Mouse (Mus musculus) granulocyte monocyte progenitor cell, adult 5-6 weeks (primary cell): ENCODE measurements around the gene Gstm3. TPM values are rescaled to one million over a fixed set of nuclear protein-coding genes. Genes with fewer than 3 reads are reported as not detected.
A peak's percentile ranks its signal among the peaks of the same experiment; 100 is the strongest.

Source experiments
- ATAC-seq: replicated peaks from 2 replicates; pipeline ENCODE4 v1.8.0; 2016; ENCODE audit warnings: mild to moderate bottlenecking, moderate TSS enrichment, inconsistent platforms; ENCODE audit not compliant: poor library complexity, severe bottlenecking
- total RNA-seq, 2 experiments: library from RNA; stranded (forward) in 1 of 2; stranded (reverse) in 1 of 2; fragments of 200-712, 200-1000 nt in 1 of 2; fragments of >200 nt in 1 of 2; fragmentation: Nextera tagmentation in 1 of 2; gene quantifications; 2 replicates each; pipeline ENCODE4 v1.2.3; 2014 to 2017

Gstm3 gene
- total RNA-seq, 2 experiments from 2014 or later, result not detected

GRCm38 (mm10) chr3:107931670-107932069 is 37.4 kb downstream of the Gstm3 start, which contains the start of gene Gstm7:
Gene Gstm7, minus strand, starts transcription at chr3:107931817.
- peak; percentile 93 for ATAC-seq

DNA sequence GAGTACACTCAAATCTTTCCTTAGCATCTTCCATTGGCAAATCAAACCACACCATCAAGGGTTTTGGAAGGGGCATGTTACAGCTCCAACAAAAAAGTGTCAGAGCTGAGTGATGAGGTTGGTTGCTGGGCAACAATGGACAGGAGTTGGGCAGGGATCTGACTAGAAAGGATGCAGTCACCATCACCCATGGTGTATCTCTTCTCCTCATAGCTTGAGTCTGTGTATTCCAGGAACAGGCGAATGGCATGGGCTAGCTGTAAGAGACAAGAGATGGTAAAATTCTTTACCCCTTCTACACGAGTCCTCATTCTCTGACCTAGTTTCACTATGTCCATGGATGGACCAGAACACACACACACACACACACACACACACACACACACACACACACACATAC is 37.9 kb downstream of the Gstm3 start:
- ATAC-seq, result no peak

- ATAC-seq, result no peak
Measured at GRCm38 (mm10) chr3:107929731-107930130, 39.4 kb downstream of the Gstm3 start.

DNA sequence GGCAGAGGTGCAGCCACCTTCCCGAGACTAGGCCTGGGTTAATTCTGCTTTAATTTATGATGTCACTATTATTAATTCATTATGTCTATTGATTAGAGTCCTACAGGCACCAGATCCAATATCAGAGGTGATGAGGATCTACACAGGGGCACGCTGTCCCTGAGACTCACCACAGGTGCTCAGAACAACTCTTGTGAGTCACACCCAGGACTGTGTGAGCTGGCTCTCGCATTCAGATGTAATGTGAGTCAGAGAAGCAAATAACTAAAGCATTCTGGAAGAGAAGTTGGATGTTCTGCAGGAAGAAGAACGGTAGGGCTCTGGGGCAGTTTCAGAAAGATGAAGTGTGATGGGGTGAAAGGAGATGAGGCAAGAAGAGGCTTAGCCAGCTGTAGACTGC is 39.8 kb downstream of the Gstm3 start:
- ATAC-seq, result no peak

GRCm38 (mm10) chr3:107928691-107929090 is 40.4 kb downstream of the Gstm3 start:
- no peak for ATAC-seq

DNA sequence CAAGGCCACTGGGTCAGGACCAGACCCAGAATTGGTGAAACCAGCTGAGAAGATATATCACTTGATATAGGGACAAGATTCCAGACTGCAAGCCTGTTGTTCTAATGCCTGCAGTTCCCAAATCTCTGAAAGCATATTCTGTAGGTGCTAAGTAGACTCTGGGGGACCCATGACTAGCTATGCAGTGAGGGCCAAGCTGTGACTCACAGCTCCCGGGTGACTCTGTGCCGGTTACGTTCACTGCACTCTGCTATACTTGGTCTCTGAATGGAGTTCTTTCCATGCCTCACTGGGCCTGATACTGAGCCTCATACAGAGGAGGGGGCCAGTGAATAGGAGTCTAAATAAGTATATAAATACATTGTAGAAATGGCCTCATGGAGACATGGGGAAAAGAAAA is 41.2 kb downstream of the Gstm3 start:
- no peak for ATAC-seq

DNA sequence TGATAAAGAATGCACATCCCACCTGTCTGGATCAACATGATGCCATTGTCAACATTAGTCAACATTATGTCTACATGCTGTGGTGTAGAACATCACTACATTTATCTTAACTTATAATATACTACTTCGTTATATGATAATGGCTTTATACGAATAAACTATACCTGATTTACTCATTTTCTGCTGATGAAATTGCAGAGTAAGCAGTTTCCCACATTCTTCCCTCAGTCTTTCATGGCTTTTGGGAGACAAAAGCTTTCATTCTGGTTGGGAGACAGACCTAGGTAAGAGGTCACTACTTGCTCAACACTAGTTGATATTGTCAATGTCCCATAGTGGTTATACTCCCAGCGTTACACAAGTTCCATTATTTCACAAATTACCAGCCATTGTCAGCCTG is 43.7 kb downstream of the Gstm3 start:
- ATAC-seq, result no peak

DNA sequence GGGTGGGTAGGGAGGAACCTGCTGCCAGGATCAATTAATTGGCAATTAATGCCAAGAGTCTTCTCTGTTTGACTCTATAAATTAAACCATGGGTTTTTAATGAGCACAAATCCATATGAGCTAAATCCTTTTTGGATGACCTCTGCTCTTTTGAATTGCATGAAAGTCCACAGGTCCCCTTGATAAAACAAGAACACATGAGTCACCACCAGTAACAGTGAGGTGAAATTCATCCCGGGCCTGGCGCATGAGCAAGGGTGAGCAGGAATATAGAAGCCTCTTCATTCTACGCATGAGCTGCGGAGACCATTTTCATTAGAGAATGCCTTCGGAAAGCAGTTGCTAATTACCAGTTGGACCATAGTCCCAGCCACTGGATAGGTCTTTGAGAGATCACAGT is 48.7 kb downstream of the Gstm3 start:
- ATAC-seq, result no peak

DNA sequence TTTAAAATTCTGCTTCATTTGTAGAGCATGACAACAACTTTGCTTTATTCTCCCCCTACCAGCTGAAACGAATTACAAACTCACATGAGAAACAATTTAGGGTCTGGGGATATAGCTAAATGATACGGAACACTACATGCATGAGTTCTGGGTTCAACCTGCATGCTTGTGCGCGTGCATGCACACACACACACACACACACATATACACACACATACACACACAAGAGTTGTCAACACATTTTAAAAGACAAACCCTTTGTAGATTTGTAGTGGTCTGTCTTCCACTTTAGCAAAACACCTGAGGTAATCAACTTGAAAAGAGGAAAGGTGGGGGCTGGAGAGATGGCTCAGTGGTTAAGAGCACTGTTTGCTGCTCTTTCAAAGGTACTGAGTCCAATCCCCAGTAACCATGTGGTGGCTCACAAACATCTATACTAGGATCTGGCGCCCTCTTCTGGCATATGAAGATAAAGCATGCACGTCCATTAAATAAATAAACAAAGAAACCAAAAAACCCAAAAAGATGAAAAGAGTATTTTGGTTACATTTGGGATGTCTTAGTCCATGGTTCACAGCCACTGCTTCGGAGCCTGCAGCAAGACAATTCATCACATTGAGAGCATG is 51.2 kb downstream of the Gstm3 start:
- ATAC-seq, result peak; percentile 60

- peak; percentile 34; the same call in 1 of the 2 replicates for ATAC-seq
Measured at GRCm38 (mm10) chr3:107917097-107917496, 52.0 kb downstream of the Gstm3 start.

GRCm38 (mm10) chr3:107916674-107917073 is 52.4 kb downstream of the Gstm3 start:
- ATAC-seq, result no peak

Other genes with a start within 250 kb of the Gstm3 start
- 6.4 and 7.2 TPM in 2 replicates for gene Csf1, start 208.8 kb downstream of the Gstm3 start, total RNA-seq (2014; fragmentation: Nextera tagmentation)
- 2.1 and 2.9 TPM in 2 replicates for gene Csf1, start 208.8 kb downstream of the Gstm3 start, total RNA-seq (2017)
- not detected in 2 replicates for gene Eps8l3, start 92.1 kb downstream of the Gstm3 start, total RNA-seq (2014; fragmentation: Nextera tagmentation)
- not detected in 2 replicates for gene Eps8l3, start 92.1 kb downstream of the Gstm3 start, total RNA-seq (2017)
- 16.0 and 24.7 TPM in 2 replicates for gene Gstm5, start 73.5 kb downstream of the Gstm3 start, total RNA-seq (2014; fragmentation: Nextera tagmentation)
- 13.2 and 18.3 TPM in 2 replicates for gene Gstm5, start 73.5 kb downstream of the Gstm3 start, total RNA-seq (2017)
- gene Gstm7, start 37.5 kb downstream of the Gstm3 start, total RNA-seq (2014; fragmentation: Nextera tagmentation), result 7.1 and 11.3 TPM in 2 replicates
- 1.8 and 7.3 TPM in 2 replicates for gene Gstm7, start 37.5 kb downstream of the Gstm3 start, total RNA-seq (2017)
- gene Gstm6, start 25.5 kb downstream of the Gstm3 start, total RNA-seq (2014; fragmentation: Nextera tagmentation), result not detected in 2 replicates
- not detected in 2 replicates for gene Gstm6, start 25.5 kb downstream of the Gstm3 start, total RNA-seq (2017)
- 2.2 and 6.2 TPM in 2 replicates for gene Gstm2, start 17.2 kb upstream of the Gstm3 start, total RNA-seq (2014; fragmentation: Nextera tagmentation)
- 4.3 and 5.6 TPM in 2 replicates for gene Gstm2, start 17.2 kb upstream of the Gstm3 start, total RNA-seq (2017)
- 1,142 and 1,261 TPM in 2 replicates for gene Gstm1, start 48.7 kb upstream of the Gstm3 start, total RNA-seq (2014; fragmentation: Nextera tagmentation)
- 468 and 672 TPM in 2 replicates for gene Gstm1, start 48.7 kb upstream of the Gstm3 start, total RNA-seq (2017)
- gene Gstm4, start 75.6 kb upstream of the Gstm3 start, total RNA-seq (2014; fragmentation: Nextera tagmentation), result 21.7 and 31.2 TPM in 2 replicates
- 16.3 and 35.5 TPM in 2 replicates for gene Gstm4, start 75.6 kb upstream of the Gstm3 start, total RNA-seq (2017)
- 126 and 158 TPM in 2 replicates for gene Ampd2, start 117.4 kb upstream of the Gstm3 start, total RNA-seq (2014; fragmentation: Nextera tagmentation)
- 54.6 and 69.6 TPM in 2 replicates for gene Ampd2, start 117.4 kb upstream of the Gstm3 start, total RNA-seq (2017)
- gene Gnat2, start 123.5 kb upstream of the Gstm3 start, total RNA-seq (2014; fragmentation: Nextera tagmentation), result 1.9 and 2.2 TPM in 2 replicates
- gene Gnat2, start 123.5 kb upstream of the Gstm3 start, total RNA-seq (2017), result 2.5 TPM in 1 of 2 replicates, not detected in the other
- 82.3 and 93.1 TPM in 2 replicates for gene Gnai3, start 176.9 kb upstream of the Gstm3 start, total RNA-seq (2014; fragmentation: Nextera tagmentation)
- gene Gnai3, start 176.9 kb upstream of the Gstm3 start, total RNA-seq (2017), result 139 and 189 TPM in 2 replicates
- not detected in 2 replicates for gene Gpr61, start 185.6 kb upstream of the Gstm3 start, total RNA-seq (2014; fragmentation: Nextera tagmentation)
- not detected in 2 replicates for gene Gpr61, start 185.6 kb upstream of the Gstm3 start, total RNA-seq (2017)
- 1.9 and 4.4 TPM in 2 replicates for gene Amigo1, start 217.1 kb upstream of the Gstm3 start, total RNA-seq (2014; fragmentation: Nextera tagmentation)
- gene Amigo1, start 217.1 kb upstream of the Gstm3 start, total RNA-seq (2017), result 2.0 and 3.4 TPM in 2 replicates
- gene Cyb561d1, start 231.9 kb upstream of the Gstm3 start, total RNA-seq (2014; fragmentation: Nextera tagmentation), result 5.0 and 5.8 TPM in 2 replicates
- 3.5 and 3.9 TPM in 2 replicates for gene Cyb561d1, start 231.9 kb upstream of the Gstm3 start, total RNA-seq (2017)
- 6.7 and 6.8 TPM in 2 replicates for gene Atxn7l2, start 241.7 kb upstream of the Gstm3 start, total RNA-seq (2014; fragmentation: Nextera tagmentation)
- gene Atxn7l2, start 241.7 kb upstream of the Gstm3 start, total RNA-seq (2017), result 1.1 and 1.5 TPM in 2 replicates